Mouse (Mus musculus) heart, embryonic 15.5 days (tissue): Measurements from ENCODE around the gene Ntn3. TPM values are rescaled to one million over a fixed set of nuclear protein-coding genes. Genes with fewer than 3 reads are reported as not detected.

Experiments used
- ATAC-seq: fragments of 200-750 bp; cut with Nextera tagmentation; replicated peaks from 2 replicates; pipeline ENCODE4 v1.8.0; 2017; ENCODE audit warnings: low read depth, moderate TSS enrichment; ENCODE audit not compliant: insufficient number of reproducible peaks, insufficient read depth, low FRiP score
- H3K27ac ChIP-seq: fragments of 300-500 bp; sonication (generic); 2 replicates; pipeline ENCODE4 v1.5.1; 2015; ENCODE audit warnings: mild to moderate bottlenecking, inconsistent platforms
- H3K27me3 ChIP-seq: fragments of 300-500 bp; sonication (generic); 2 replicates; pipeline ENCODE4 v1.6.1; 2015; ENCODE audit warnings: inconsistent platforms
- H3K36me3 ChIP-seq: fragments of 300-500 bp; sonication (generic); 2 replicates; pipeline ENCODE4 v1.6.1; 2015; ENCODE audit warnings: mild to moderate bottlenecking, inconsistent platforms
- H3K4me1 ChIP-seq: fragments of 300-500 bp; sonication (generic); replicated peaks from 2 replicates; pipeline ENCODE4 v1.6.1; 2015; ENCODE audit warnings: inconsistent platforms
- H3K4me2 ChIP-seq: fragments of 300-500 bp; sonication (generic); 2 replicates; pipeline ENCODE4 v1.6.1; 2015; ENCODE audit warnings: inconsistent platforms, mild to moderate bottlenecking, moderate library complexity
- H3K4me3 ChIP-seq: fragments of 300-500 bp; sonication (generic); 2 replicates; pipeline ENCODE4 v1.5.1; 2015; ENCODE audit warnings: mild to moderate bottlenecking, inconsistent platforms
- H3K9ac ChIP-seq: fragments of 300-500 bp; sonication (generic); 2 replicates; pipeline ENCODE4 v1.6.1; 2015; ENCODE audit warnings: mild to moderate bottlenecking, inconsistent platforms
- H3K9me3 ChIP-seq: fragments of 300-500 bp; sonication (generic); replicated peaks from 2 replicates; pipeline ENCODE4 v1.6.1; 2016; ENCODE audit warnings: inconsistent platforms
- WGBS: fragments of 180-500 bp; shearing (Covaris S2); methylation state at CpG from one replicate; pipeline ENCODE4 v1.1.7; 2015; ENCODE audit warnings: mixed read lengths; 5-methylcytosine and 5-hydroxymethylcytosine counted together
- polyA plus RNA-seq: library from polyadenylated mRNA; unstranded; fragments of >200 nt; fragmentation: Nextera tagmentation; extraction: Ambion mirVana; gene quantifications from 2 replicates; pipeline ENCODE4 v1.2.1, GENCODE M21; 2015

The Ntn3 gene
- polyA plus RNA-seq, 1 experiment from 2014 or later, result 1.9 TPM

DNA sequence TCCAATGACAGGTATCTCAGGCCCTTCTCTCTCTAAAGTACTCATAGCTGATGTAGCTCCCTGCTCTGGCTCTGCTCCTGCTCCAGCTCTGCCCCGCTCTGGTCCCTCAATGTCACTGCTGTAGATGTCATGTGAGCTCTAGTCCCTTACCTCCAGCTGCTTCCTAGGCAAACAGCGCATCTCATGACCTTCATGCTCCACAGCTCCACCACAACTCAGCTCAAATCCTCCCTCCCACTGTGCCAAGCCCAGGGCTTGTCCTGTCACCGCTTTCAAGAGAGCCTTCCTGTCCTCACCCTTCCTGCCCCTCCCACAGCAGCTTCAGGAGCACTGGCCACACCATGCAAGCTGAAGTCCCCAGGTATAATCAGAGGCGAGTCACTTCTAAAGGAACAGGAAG lies 9.6 kb downstream of the Ntn3 start:
- H3K4me1 ChIP-seq, result peaks cover 51% of the 10 kb centered on the region
- ATAC-seq, result 0 out of 2 replicates have a peak, but pooled peaks have one; percentile 41
- H3K27ac ChIP-seq, result no peak overlapping the region
- no peak overlapping the region for H3K4me3 ChIP-seq
- no peak overlapping the region for H3K9ac ChIP-seq
- H3K9me3 ChIP-seq, result no peaks in the 10 kb centered on the region
- 37% methylated on average over 4 of the region's 4 CpGs for WGBS
- no peaks in the 10 kb centered on the region for H3K36me3 ChIP-seq
- no peak overlapping the region for H3K4me2 ChIP-seq
- no peaks in the 10 kb centered on the region for H3K27me3 ChIP-seq

DNA sequence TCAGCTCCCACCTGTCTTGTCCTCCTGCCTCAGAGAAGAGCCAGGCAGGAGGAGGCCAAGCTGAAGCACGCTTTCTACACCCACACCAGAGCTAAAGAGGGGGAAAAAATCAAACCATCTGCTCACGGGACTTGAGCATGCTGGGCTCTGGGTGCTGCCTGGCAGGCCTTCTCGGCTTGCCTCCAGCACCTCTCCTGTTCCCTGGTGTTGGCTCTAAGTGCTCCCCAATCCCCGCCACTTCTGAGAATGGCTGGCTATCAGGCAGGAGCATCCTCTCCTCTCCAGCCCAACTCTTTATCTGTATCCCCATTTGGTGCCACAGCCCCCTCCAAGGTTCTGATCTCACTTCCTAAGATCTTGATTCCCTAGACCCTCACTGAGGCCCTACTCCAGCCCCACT lies 10.1 kb downstream of the Ntn3 start:
- 82% methylated on average over 4 of the region's 4 CpGs for WGBS
- H3K27ac ChIP-seq, result no peak overlapping the region
- no peaks in the 10 kb centered on the region for H3K27me3 ChIP-seq
- no peak overlapping the region for H3K4me3 ChIP-seq
- peaks cover 49% of the 10 kb centered on the region for H3K4me1 ChIP-seq
- no peak for ATAC-seq
- H3K4me2 ChIP-seq, result no peak overlapping the region
- no peaks in the 10 kb centered on the region for H3K36me3 ChIP-seq
- no peak overlapping the region for H3K9ac ChIP-seq
- no peaks in the 10 kb centered on the region for H3K9me3 ChIP-seq

- 41% methylated on average over 15 of the region's 15 CpGs for WGBS
- ATAC-seq, result no peak
- no peak overlapping the region for H3K4me3 ChIP-seq
- no peaks in the 10 kb centered on the region for H3K36me3 ChIP-seq
- peaks cover 46% of the 10 kb centered on the region for H3K4me1 ChIP-seq
- no peaks in the 10 kb centered on the region for H3K27me3 ChIP-seq
- H3K4me2 ChIP-seq, result no peak overlapping the region
- H3K27ac ChIP-seq, result no peak overlapping the region
- H3K9me3 ChIP-seq, result no peaks in the 10 kb centered on the region
- no peak overlapping the region; the same call in 1 of the 2 replicates for H3K9ac ChIP-seq
These were observed 12.1 kb downstream of the Ntn3 start for GRCm38 (mm10) chr17:24197032-24197824.

DNA sequence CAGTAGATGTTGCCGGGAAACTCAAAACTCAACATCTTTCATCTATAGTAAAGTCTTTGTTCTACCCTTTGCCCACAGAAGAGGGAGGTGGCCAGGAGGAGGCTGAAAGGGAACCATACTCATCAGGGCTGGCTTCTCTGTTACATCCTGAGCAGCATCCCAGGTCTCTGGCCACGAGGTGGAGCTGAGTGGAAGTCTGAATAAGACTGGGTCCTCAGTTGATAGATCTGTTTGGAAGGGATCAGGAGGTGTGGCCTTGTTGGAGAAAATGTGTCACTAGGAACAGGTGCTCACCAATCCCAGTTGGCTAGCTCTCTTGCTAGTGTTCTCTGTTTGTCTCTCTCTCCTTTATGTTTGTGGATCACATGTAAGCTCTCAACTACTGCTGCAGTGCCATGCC lies 14.0 kb downstream of the Ntn3 start:
- peaks cover 53% of the 10 kb centered on the region for H3K4me1 ChIP-seq
- WGBS, result 57% methylated on average over 2 of the region's 2 CpGs

GRCm38 (mm10) chr17:24193769-24194168 lies 15.6 kb downstream of the Ntn3 start:
- peaks cover 40% of the 10 kb centered on the region for H3K4me1 ChIP-seq

More for the DNA sequence above, 14.0 kb downstream of the Ntn3 start:
- no peak for ATAC-seq
- H3K4me3 ChIP-seq, result no peak overlapping the region
- no peaks in the 10 kb centered on the region for H3K36me3 ChIP-seq
- no peaks in the 10 kb centered on the region for H3K27me3 ChIP-seq
- H3K9me3 ChIP-seq, result no peaks in the 10 kb centered on the region
- no peak overlapping the region for H3K9ac ChIP-seq
- no peak overlapping the region for H3K4me2 ChIP-seq
- no peak overlapping the region for H3K27ac ChIP-seq

DNA sequence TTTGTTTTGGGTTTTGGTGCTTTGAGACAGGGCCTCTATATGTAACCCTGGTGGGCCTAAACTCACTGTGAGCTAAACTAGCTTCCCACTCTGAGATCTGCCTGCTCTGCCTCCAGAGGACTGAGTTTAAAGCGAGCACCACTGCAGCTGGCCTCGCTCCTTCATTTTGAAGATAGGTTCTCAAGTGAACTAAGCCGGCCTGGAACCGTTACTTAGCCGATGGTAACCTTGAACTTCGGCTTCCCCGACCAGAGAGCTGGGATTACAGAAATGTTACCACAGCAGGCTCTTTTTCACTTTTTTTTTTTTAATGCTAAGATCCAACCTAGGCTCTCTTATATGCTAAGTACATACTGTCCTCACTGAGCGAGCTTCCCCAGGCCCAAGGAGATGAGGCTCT lies 16.1 kb downstream of the Ntn3 start:
- Histone ChIP-seq H3K9me3 (no peaks in the 10 kb centered on the region), H3K9ac (no peak overlapping the region), H3K27me3 (no peaks in the 10 kb centered on the region), H3K4me2 (no peak overlapping the region), H3K4me1 (peaks cover 40% of the 10 kb centered on the region), H3K4me3 (no peak overlapping the region), H3K27ac (no peak overlapping the region), H3K36me3 (no peaks in the 10 kb centered on the region)
- ATAC-seq, result no peak
- WGBS, result 82% methylated on average over 8 of the region's 8 CpGs

More at GRCm38 (mm10) chr17:24193769-24194168, 15.6 kb downstream of the Ntn3 start:
- H3K27ac ChIP-seq, result no peak overlapping the region
- H3K9me3 ChIP-seq, result no peaks in the 10 kb centered on the region
- 52% methylated on average over 5 of the region's 5 CpGs for WGBS
- ATAC-seq, result no peak
- H3K27me3 ChIP-seq, result no peaks in the 10 kb centered on the region
- no peak overlapping the region for H3K4me3 ChIP-seq
- no peaks in the 10 kb centered on the region for H3K36me3 ChIP-seq
- H3K4me2 ChIP-seq, result no peak overlapping the region
- no peak overlapping the region for H3K9ac ChIP-seq

DNA sequence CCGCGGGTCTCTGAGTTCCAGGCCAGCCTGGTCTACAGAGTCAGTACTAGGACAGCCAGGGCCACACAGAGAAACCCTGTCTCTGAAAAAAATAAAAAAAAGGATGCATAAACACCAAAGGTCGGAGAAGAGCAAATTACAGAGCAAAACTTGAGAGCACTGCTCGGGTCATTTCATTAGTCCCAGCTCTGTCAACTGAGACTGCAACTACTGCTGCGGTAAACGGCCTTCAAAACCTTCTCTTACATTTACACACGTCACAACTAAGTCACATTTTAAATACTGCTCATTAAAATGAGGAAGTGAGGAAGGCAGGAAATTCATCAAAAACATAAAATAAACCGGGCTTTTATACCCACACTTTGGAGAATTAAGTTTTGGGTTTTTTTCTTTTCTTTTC lies 16.5 kb downstream of the Ntn3 start:
- Histone ChIP-seq H3K4me1 (peaks cover 40% of the 10 kb centered on the region), H3K27me3 (no peaks in the 10 kb centered on the region), H3K9me3 (no peaks in the 10 kb centered on the region), H3K27ac (no peak overlapping the region), H3K36me3 (no peaks in the 10 kb centered on the region), H3K9ac (no peak overlapping the region), H3K4me3 (no peak overlapping the region), H3K4me2 (no peak overlapping the region)
- 84% methylated on average over 8 of the region's 8 CpGs for WGBS
- ATAC-seq, result no peak

DNA sequence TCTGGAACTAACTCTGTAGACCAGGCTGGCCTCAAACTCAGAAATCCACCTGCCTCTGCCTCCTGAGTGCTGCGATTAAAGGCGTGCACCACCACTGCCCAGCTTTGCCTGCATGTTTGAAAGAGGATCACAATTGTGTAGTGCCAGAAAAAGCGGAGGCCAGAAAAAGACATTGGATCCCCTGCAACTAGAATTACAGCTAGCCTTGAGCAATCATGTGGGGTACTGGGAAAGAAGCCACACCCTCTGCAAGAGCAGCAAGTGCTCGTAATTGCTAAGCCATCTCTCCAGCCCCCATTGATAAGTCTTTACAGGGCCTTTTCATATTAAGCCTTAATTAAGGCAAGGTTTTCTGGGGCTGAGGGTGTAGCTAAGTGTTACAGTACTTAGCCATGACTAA lies 17.9 kb downstream of the Ntn3 start:
- Histone ChIP-seq H3K4me3 (no peak overlapping the region), H3K4me2 (no peak overlapping the region), H3K9me3 (no peaks in the 10 kb centered on the region), H3K4me1 (peaks cover 29% of the 10 kb centered on the region), H3K36me3 (no peaks in the 10 kb centered on the region), H3K9ac (no peak overlapping the region), H3K27me3 (no peaks in the 10 kb centered on the region), H3K27ac (0 out of 2 replicates have a peak overlapping the region, but pooled peaks have one; percentile 38)
- no peak for ATAC-seq
- 76% methylated on average over 4 of the region's 4 CpGs for WGBS

DNA sequence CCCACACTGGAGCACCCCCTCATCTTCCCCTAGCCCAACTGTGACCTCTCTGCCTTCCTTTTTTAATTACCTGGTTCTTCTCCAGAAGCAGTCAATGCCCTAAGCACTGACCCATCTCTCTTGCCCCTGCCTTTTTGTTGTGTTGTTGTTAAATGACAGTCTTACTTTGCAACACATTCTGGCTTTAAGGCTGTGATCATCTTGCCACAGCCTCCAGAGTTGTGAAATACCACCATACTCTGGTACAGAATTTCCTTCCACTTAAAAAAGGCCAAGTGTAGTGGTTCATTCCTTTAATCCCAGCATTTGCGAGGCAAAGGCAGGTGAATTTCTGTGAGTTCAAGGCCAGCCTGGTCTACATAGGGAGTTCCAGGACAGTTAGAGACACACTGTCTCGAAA lies 18.4 kb downstream of the Ntn3 start:
- no peak overlapping the region for H3K9ac ChIP-seq
- ATAC-seq, result no peak
- no peaks in the 10 kb centered on the region; the same call in 1 of the 2 replicates for H3K36me3 ChIP-seq
- H3K9me3 ChIP-seq, result no peaks in the 10 kb centered on the region
- peaks cover 25% of the 10 kb centered on the region for H3K4me1 ChIP-seq
- H3K4me3 ChIP-seq, result no peak overlapping the region
- WGBS, result 79% methylated on average over 2 of the region's 2 CpGs
- H3K27ac ChIP-seq, result no peak overlapping the region
- no peaks in the 10 kb centered on the region for H3K27me3 ChIP-seq
- no peak overlapping the region for H3K4me2 ChIP-seq

GRCm38 (mm10) chr17:24174259-24174658 lies 35.1 kb downstream of the Ntn3 start:
- ATAC-seq, result no peak
- peaks cover 11% of the 10 kb centered on the region for H3K4me1 ChIP-seq
- no peaks in the 10 kb centered on the region for H3K27me3 ChIP-seq
- no peak overlapping the region for H3K4me2 ChIP-seq
- H3K9ac ChIP-seq, result no peak overlapping the region
- 75% methylated on average over 3 of the region's 3 CpGs for WGBS
- H3K27ac ChIP-seq, result no peak overlapping the region
- H3K36me3 ChIP-seq, result no peaks in the 10 kb centered on the region
- H3K4me3 ChIP-seq, result no peak overlapping the region
- H3K9me3 ChIP-seq, result no peaks in the 10 kb centered on the region

GRCm38 (mm10) chr17:24173423-24173822 lies 35.9 kb downstream of the Ntn3 start:
- Histone ChIP-seq H3K27ac (no peak overlapping the region), H3K27me3 (no peaks in the 10 kb centered on the region), H3K4me2 (no peak overlapping the region), H3K9ac (no peak overlapping the region), H3K4me3 (no peak overlapping the region), H3K36me3 (no peaks in the 10 kb centered on the region), H3K4me1 (peaks cover 11% of the 10 kb centered on the region), H3K9me3 (no peaks in the 10 kb centered on the region)
- ATAC-seq, result no peak
- 2% methylated on average over 3 of the region's 3 CpGs for WGBS

DNA sequence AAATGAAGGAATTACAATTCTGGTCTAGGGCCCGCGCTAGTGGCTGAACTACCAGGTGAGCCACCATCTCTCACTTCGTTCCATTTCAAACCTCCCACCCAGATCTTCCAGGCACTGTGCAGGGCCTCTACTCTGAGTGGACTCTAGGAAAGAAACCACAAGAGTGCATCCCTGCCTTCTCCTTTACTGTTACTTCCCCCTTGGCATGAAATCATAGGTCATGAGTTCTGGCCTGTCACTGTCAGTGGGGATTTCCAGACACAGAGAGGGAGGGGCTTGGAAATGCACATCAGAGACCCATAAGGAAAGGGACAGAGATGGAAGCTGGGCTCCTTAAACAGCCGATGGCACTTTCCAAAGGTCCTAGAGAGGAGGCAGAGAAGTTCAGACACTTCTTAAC lies 37.6 kb downstream of the Ntn3 start:
- peaks cover 10% of the 10 kb centered on the region for H3K36me3 ChIP-seq
- H3K4me3 ChIP-seq, result no peak overlapping the region
- 79% methylated on average over 4 of the region's 4 CpGs for WGBS
- no peak for ATAC-seq
- H3K4me1 ChIP-seq, result peaks cover 28% of the 10 kb centered on the region
- no peak overlapping the region for H3K4me2 ChIP-seq
- no peak overlapping the region for H3K27ac ChIP-seq
- H3K9ac ChIP-seq, result no peak overlapping the region
- H3K9me3 ChIP-seq, result no peaks in the 10 kb centered on the region
- no peaks in the 10 kb centered on the region for H3K27me3 ChIP-seq
